Mouse (Mus musculus): ENCODE results near the gene Dgki. TPM values are rescaled to one million over a fixed set of nuclear protein-coding genes. Genes with fewer than 3 reads are reported as not detected.

Gene Dgki
- not detected for polyA plus RNA-seq (2012; fragmentation: generic; extraction: Trizol)
- long read RNA-seq, experiment 1 = 0 reads
- long read RNA-seq, experiment 2 = 0 reads

DNA sequence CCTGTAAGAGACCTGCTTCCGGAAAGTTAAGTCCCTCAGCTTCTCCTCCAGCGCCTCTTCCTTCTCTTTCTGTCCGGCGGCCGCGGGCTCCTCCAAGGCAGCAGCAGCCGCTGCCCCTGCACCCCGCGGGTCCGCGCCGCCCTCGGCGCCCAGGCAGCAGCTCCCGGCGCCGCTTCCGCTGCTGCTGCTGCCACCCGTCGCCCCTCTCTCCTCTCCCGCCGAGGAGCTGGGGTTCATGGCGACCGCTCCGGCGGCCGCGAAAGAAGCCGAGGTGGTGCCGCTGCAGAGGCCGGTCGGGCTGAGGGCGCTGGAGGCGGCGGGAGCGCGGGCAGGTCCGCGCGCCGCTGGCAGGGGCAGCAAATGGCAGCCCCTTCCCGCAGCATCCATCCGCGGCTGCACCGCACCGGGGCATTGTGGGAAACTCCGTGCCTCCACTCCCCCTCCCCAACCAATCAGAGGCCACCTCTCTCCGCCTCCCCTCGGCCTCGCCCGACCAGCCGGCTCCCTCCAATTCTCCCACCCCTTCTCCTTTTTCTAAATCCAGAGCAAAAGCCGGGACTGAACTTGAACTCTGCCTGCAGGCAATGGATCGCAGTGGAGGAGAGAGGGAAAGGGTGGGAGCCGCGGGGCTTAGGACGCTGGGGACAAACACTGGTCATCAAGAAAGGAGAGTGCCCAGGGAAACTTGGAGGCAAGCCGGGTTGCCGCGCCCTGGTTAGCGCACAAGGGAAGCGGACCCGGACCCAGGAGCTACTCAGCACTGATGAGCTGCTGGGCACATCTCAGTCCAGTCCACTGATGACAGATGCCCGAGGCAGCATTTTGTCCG lies at the start of gene Dgki:
Gene Dgki, minus strand, starts transcription at position 623 of the 829 bp plus-strand sequence.
- peaks cover 46% of the 10 kb centered on the region for H3K27me3 ChIP-seq (ENCODE audit: control insufficient read depth, insufficient read depth, insufficient read length)

DNA sequence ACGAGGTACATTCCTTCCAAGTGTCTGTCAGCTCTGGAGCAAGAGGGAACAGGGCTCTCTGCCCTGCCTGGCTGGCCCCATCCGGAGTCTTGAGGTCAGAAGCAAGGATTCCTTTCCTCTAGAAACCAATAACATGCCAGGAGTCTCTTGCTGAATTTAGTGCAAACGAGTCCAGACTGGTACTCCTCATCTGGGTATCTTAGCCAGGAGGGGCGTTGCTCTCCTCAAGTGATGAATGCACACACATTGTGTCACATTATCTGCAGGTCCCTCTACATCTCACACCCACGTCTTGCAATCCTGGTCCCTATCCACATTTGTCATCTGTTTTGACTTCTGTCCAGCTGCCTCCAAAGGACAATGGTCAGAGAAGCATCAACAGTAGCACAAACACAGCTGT lies 47.6 kb upstream of the Dgki start:
- Histone ChIP-seq H3K27me3 (ENCODE audit: control insufficient read depth, insufficient read depth, insufficient read length) (no peaks in the 10 kb centered on the region), H3ac (ENCODE audit: control insufficient read depth, insufficient read length, low read depth) (no peak overlapping the region), H3K4me3 (ENCODE audit: insufficient read depth, poor library complexity, severe bottlenecking) (no peak overlapping the region), H3K79me2 (ENCODE audit: control insufficient read depth, insufficient read depth) (no peaks in the 10 kb centered on the region), H3K36me3 (ENCODE audit: control insufficient read depth, insufficient read depth) (peaks cover 14% of the 10 kb centered on the region), H3K79me3 (ENCODE audit: low read depth) (no peaks in the 10 kb centered on the region)
- TF ChIP-seq USF1 (IDR thresholded peaks at IDR 0.05; ENCODE audit: low read depth) (no peak), MYOG (IDR thresholded peaks at IDR 0.05; ENCODE audit: control insufficient read depth, extremely low read depth, insufficient read length) (no peak), CTCF (IDR thresholded peaks at IDR 0.05; ENCODE audit: control insufficient read depth, insufficient read depth, insufficient read length) (no peak), MAX (IDR thresholded peaks at IDR 0.05) (no peak), MYOD1 (IDR thresholded peaks at IDR 0.05; ENCODE audit: control insufficient read depth, insufficient read length, low read depth) (no peak), FOSL1 (IDR thresholded peaks at IDR 0.05; ENCODE audit: insufficient read depth, low read length, poor library complexity, severe bottlenecking) (no peak), CEBPB (IDR thresholded peaks at IDR 0.05; ENCODE audit: low read depth) (no peak)

More for the DNA sequence above, at the start of gene Dgki:
- Histone ChIP-seq H3K79me2 (ENCODE audit: control insufficient read depth, insufficient read depth) (no peaks in the 10 kb centered on the region), H3K4me3 (ENCODE audit: insufficient read depth, poor library complexity, severe bottlenecking) (no peak within 1 kb of the TSS), H3K36me3 (ENCODE audit: control insufficient read depth, insufficient read depth) (no peaks in the 10 kb centered on the region), H3K79me3 (ENCODE audit: low read depth) (no peaks in the 10 kb centered on the region), H3ac (ENCODE audit: control insufficient read depth, insufficient read length, low read depth) (no peak within 1 kb of the TSS)
- no peak for TF ChIP-seq USF1 (IDR thresholded peaks at IDR 0.05; ENCODE audit: low read depth)
- no peak for TF ChIP-seq MYOD1 (IDR thresholded peaks at IDR 0.05; ENCODE audit: control insufficient read depth, insufficient read length, low read depth)
- TF ChIP-seq CEBPB (IDR thresholded peaks at IDR 0.05; ENCODE audit: low read depth) = no peak
- no peak for TF ChIP-seq MYOG (IDR thresholded peaks at IDR 0.05; ENCODE audit: control insufficient read depth, extremely low read depth, insufficient read length)
- TF ChIP-seq MAX (IDR thresholded peaks at IDR 0.05) = no peak
- TF ChIP-seq CTCF (IDR thresholded peaks at IDR 0.05; ENCODE audit: control insufficient read depth, insufficient read depth, insufficient read length) = no peak
- TF ChIP-seq FOSL1 (IDR thresholded peaks at IDR 0.05; ENCODE audit: insufficient read depth, low read length, poor library complexity, severe bottlenecking) = no peak

DNA sequence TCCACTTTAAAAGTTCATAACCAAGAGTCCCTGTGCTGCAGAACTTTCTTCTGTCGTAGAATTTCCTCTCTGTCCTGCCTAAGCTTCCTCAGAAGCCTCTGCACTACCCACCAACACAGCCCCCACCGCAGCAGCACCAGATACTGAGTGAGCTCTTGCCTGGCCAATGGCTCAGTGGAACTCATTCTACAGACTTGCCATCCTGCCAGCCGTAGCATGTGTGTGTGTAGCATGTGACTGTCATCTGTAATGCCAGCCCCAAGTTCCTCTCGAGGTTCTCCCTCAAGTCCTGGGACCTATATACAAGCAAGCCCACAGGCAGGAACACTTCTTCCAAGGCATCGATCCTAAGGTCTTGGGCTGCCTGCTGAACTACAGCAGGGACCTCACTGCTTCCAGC lies 38.1 kb upstream of the Dgki start:
- peaks cover 10% of the 10 kb centered on the region for H3K36me3 ChIP-seq (ENCODE audit: control insufficient read depth, insufficient read depth)
- no peaks in the 10 kb centered on the region for H3K79me3 ChIP-seq (ENCODE audit: low read depth)
- H3K4me3 ChIP-seq (ENCODE audit: insufficient read depth, poor library complexity, severe bottlenecking) = no peak overlapping the region
- no peaks in the 10 kb centered on the region for H3K79me2 ChIP-seq (ENCODE audit: control insufficient read depth, insufficient read depth)
- TF ChIP-seq CTCF (IDR thresholded peaks at IDR 0.05; ENCODE audit: control insufficient read depth, insufficient read depth, insufficient read length) (no peak), MYOG (IDR thresholded peaks at IDR 0.05; ENCODE audit: control insufficient read depth, extremely low read depth, insufficient read length) (no peak), MAX (IDR thresholded peaks at IDR 0.05) (no peak), MYOD1 (IDR thresholded peaks at IDR 0.05; ENCODE audit: control insufficient read depth, insufficient read length, low read depth) (no peak), FOSL1 (IDR thresholded peaks at IDR 0.05; ENCODE audit: insufficient read depth, low read length, poor library complexity, severe bottlenecking) (no peak), CEBPB (IDR thresholded peaks at IDR 0.05; ENCODE audit: low read depth) (no peak), USF1 (IDR thresholded peaks at IDR 0.05; ENCODE audit: low read depth) (no peak)
- no peak overlapping the region for H3ac ChIP-seq (ENCODE audit: control insufficient read depth, insufficient read length, low read depth)
- H3K27me3 ChIP-seq (ENCODE audit: control insufficient read depth, insufficient read depth, insufficient read length) = no peaks in the 10 kb centered on the region

DNA sequence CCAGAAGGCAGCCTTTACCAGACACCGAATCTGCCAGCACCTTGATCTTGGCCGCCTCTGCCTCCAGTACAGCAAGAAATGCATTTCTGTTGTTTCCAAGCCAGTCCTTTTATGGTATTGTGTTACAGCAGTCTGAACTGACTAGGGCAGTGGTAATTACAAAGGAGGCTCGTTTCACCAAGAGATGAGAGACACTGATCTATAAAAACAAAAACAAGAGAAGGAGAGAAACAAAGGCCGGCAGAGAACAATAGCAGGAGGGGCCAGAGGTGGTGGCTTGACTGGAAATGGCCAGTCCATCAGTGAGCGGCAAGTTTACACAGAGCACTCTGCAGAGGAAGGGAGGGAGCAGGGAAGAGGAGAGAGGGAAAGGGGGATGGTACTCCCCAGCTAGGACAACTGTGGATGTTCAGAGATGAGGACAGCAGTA lies 36.9 kb upstream of the Dgki start:
- H3K27me3 ChIP-seq (ENCODE audit: control insufficient read depth, insufficient read depth, insufficient read length) = no peaks in the 10 kb centered on the region
- no peaks in the 10 kb centered on the region for H3K79me2 ChIP-seq (ENCODE audit: control insufficient read depth, insufficient read depth)
- TF ChIP-seq CTCF (IDR thresholded peaks at IDR 0.05; ENCODE audit: control insufficient read depth, insufficient read depth, insufficient read length) (no peak), MAX (IDR thresholded peaks at IDR 0.05) (no peak), MYOG (IDR thresholded peaks at IDR 0.05; ENCODE audit: control insufficient read depth, extremely low read depth, insufficient read length) (no peak)
- no peak overlapping the region for H3ac ChIP-seq (ENCODE audit: control insufficient read depth, insufficient read length, low read depth)
- H3K4me3 ChIP-seq (ENCODE audit: insufficient read depth, poor library complexity, severe bottlenecking) = no peak overlapping the region
- peaks cover 16% of the 10 kb centered on the region for H3K36me3 ChIP-seq (ENCODE audit: control insufficient read depth, insufficient read depth)
- no peaks in the 10 kb centered on the region for H3K79me3 ChIP-seq (ENCODE audit: low read depth)

DNA sequence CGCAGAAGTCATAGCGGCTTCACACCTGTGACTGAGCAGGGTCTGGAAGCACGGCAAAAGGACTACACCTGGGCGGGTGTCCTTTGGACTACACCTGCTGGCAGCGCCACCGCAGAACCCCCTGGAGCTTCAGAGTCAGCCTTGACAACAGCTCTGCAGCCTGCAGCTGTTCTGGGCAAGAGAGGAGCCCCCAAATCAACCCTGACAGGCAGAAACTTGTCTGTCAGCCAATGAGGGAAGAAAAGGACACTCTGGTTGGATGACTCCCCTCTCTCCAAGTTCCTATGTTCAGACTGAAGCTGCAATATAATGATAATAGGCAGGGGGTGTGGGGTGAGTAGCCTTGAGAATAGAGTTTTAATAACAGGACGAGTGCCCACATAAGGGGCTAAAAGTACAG lies 36.4 kb upstream of the Dgki start:
- no peaks in the 10 kb centered on the region for H3K27me3 ChIP-seq (ENCODE audit: control insufficient read depth, insufficient read depth, insufficient read length)
- no peak overlapping the region for H3K4me3 ChIP-seq (ENCODE audit: insufficient read depth, poor library complexity, severe bottlenecking)
- TF ChIP-seq USF1 (IDR thresholded peaks at IDR 0.05; ENCODE audit: low read depth) (no peak), MYOD1 (IDR thresholded peaks at IDR 0.05; ENCODE audit: control insufficient read depth, insufficient read length, low read depth) (no peak), CTCF (IDR thresholded peaks at IDR 0.05; ENCODE audit: control insufficient read depth, insufficient read depth, insufficient read length) (no peak), MYOG (IDR thresholded peaks at IDR 0.05; ENCODE audit: control insufficient read depth, extremely low read depth, insufficient read length) (no peak), FOSL1 (IDR thresholded peaks at IDR 0.05; ENCODE audit: insufficient read depth, low read length, poor library complexity, severe bottlenecking) (no peak), CEBPB (IDR thresholded peaks at IDR 0.05; ENCODE audit: low read depth) (no peak), MAX (IDR thresholded peaks at IDR 0.05) (no peak)
- H3K36me3 ChIP-seq (ENCODE audit: control insufficient read depth, insufficient read depth) = peaks cover 16% of the 10 kb centered on the region
- H3ac ChIP-seq (ENCODE audit: control insufficient read depth, insufficient read length, low read depth) = no peak overlapping the region
- H3K79me3 ChIP-seq (ENCODE audit: low read depth) = no peaks in the 10 kb centered on the region
- H3K79me2 ChIP-seq (ENCODE audit: control insufficient read depth, insufficient read depth) = no peaks in the 10 kb centered on the region
